Mouse (Mus musculus) v-Abl transformed pro-B cells (cell line): Measurements from ENCODE around the gene Myom3.

Experiments
- in situ Hi-C, 2 experiments: fragments of 400-800 bp; cut with MboI; formaldehyde crosslinking; loops; one replicate each; pipeline ENCODE4 v1.15.1; 2025; ENCODE audit not compliant: unreplicated experiment in 2 of 2

Myom3 gene

GRCm38 (mm10) chr4:135758825-135759224 lies 690 bp upstream of the Myom3 start:
- in situ Hi-C loops, result no loop called here

- in situ Hi-C loops, result no loop called here
Observed at GRCm38 (mm10) chr4:135761048-135761447, 1.5 kb downstream of the Myom3 start.

DNA sequence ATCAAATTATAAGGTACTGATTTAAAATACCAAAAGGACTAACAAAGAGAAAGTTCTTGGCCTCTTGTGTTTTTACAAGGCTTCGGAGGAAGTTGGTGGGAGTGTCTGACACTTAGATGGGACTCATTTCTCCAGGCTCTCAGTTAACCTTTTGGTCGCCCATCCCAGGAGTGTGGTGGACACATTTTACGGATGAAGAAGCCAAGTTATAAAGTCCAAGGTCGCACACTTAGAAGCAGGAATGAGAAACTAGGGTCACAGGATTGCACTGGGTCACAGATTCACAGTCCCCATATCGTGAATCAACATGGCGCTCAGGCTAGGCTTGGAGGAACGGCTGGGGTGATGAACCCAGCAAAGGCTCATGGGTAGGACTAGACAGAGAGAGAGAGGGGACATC lies 2.1 kb downstream of the Myom3 start:
- in situ Hi-C loops, result no loop called here

GRCm38 (mm10) chr4:135762251-135762906 lies 2.9 kb downstream of the Myom3 start:
- in situ Hi-C loops, result no loop called here

- in situ Hi-C loops, result loop anchor here in 1 of 2 experiments (5.0 kb wide), 1 partner anchor 247 kb away; no protein-coding TSS in a partner anchor
Observed at GRCm38 (mm10) chr4:135764700-135765099, 5.2 kb downstream of the Myom3 start.

- in situ Hi-C loops, result loop anchor here in 1 of 2 experiments (5.0 kb wide), 1 partner anchor 248 kb away; no protein-coding TSS in a partner anchor
Observed at GRCm38 (mm10) chr4:135765707-135766106, 6.2 kb downstream of the Myom3 start.

- in situ Hi-C loops, result loop anchor here in 1 of 2 experiments (5.0 kb wide), 1 partner anchor 250 kb away; no protein-coding TSS in a partner anchor
Observed at GRCm38 (mm10) chr4:135766976-135767375, 7.5 kb downstream of the Myom3 start.

DNA sequence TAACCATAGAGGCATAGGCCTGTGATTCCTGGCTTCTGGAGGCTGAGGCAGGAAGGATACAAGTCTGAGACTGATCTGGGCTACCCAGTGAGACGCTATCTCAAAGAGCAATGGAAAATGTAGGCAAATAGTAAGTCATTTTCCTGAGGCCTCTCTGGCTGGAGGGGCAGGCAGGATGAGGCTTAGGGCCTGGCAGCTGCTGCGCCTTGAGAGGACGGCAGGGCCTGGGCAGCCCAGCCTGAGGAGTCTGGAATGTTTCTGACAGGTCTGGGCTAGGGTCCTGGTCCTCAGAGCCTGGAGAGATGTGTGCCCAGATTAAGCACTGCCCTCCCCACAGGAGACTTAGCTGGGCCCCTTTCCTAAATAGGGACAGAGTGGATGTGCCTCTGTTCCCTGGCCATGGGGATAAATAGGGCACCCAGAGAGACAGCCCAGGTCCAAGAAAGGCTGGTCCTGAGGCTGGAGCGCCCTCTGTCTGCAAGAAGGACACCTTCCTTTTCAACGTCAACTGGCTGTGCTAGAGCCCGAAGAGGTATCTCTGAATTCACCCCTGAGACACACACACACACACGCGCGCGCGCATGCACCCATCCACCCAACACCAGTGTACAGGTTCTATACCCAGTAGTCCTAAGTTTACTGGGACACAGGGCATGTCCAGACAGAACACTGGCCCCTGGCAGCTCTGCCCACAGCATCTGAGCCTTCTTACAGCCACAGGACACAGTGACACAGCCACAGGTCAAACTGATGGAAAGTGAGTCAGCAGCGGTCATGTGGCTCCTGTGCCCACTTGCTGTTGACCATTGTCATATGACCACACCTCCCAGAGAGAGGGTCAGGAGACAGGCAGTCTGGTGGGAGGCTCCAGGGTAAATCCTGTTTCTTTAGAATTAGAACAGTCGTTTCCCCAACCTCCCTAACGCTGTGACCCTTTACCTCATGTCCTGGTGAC lies 9.3 kb downstream of the Myom3 start:
- in situ Hi-C loops, result loop anchor here in 1 of 2 experiments (5.0 kb wide), 1 partner anchor 252 kb away; no protein-coding TSS in a partner anchor

GRCm38 (mm10) chr4:135770611-135771305 lies 11.2 kb downstream of the Myom3 start:
- in situ Hi-C loops, result no loop called here

DNA sequence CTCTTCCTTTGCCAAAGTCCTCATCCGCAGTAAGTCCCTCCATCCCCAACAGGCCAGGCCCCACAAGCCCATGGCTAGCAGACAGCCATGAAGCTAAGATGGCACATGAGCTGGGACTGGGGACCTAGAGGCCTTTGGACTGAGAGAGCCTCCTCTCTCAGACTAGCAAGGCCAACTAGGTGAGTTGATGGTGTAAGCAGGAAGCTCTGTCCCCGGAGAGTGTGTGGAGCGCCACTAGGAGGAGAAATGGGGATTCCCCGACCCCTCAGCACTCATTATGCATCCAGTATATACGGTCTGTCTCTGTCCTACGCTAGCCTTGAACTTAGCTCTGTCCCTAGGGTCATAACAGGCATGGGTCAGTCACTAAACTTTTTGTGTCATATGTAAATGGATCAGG lies 12.1 kb downstream of the Myom3 start:
- in situ Hi-C loops, result no loop called here

DNA sequence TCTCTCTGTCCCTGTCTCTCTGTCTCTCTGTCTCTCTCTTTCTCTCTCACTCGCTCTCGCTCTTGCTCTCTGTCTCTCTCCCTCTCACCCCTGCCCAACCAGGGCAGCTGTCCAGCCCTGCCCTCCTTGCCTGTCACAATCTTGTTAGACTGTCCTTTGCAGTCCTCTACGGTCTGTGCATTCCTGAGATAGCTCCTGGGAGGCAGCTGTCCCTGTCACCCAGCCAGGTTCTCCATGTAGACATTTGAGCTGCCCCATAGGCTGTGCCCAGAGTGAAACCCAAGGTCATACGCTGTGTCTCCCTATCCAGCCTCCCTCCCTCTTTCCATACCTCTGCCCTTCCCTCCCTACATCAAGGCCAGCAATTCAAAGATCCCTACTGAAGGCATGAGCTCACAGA lies 13.2 kb downstream of the Myom3 start:
- in situ Hi-C loops, result no loop called here

DNA sequence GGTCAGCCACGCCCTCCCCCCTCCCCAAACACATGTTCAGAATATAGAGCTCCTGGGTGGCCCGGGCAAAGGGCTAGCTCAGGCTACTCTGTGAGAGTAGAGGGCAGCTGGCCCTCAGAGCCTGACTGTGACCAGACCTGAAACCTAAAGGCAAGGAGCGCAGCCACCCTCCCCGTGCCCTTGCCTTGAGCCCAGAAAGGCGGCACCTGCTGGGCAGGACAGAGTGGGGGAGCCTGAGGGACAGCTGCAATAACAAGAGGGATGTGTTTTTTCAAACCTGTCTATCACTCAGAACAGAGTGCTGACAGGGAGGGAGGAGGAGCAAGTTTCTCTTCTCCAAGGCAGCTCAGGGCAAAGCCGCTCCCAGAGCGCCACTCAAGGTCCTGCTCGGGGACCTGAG lies 15.0 kb downstream of the Myom3 start:
- in situ Hi-C loops, result no loop called here

GRCm38 (mm10) chr4:135776850-135777249 lies 17.3 kb downstream of the Myom3 start:
- in situ Hi-C loops, result no loop called here

DNA sequence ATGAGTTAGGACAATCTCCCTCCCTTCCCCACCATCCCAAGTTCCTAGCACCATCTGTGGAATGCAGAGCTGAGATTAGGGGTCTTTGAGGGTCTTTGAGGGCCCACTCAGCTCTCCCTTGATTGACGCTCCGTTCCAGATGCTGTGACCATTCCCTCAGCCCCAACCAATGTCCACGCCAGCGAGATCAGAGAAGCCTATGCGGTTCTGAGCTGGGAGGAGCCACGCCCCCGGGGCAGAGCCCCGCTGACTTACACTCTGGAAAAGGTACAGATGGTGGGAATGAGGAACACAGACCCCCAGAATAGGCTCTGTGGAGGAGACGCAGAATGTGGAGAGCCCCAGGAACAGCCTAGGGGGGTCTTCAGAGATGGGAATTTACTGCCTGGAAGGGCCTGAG lies 20.1 kb downstream of the Myom3 start:
- in situ Hi-C loops, result no loop called here

- in situ Hi-C loops, result no loop called here
Observed at GRCm38 (mm10) chr4:135780255-135780654, 20.7 kb downstream of the Myom3 start.

DNA sequence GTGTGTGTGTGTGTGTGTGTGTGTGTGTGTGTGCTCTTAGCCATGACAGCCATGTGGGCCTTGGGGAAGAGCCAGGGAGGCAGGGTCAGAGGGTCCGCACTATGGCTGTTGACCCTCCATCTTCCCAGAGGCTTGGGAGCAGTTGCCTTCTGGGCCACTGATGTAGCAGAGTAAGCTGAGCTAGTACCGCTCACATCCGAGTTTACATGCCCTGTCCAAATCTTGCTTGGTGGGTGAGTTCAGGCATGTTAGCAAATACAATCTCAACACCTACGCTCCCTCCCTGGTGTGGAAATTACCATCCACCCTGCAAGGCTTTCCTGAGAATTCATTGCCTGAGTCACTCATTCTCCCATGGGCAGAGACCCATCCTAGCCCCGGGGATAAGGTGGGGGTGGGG lies 21.8 kb downstream of the Myom3 start:
- in situ Hi-C loops, result no loop called here

DNA sequence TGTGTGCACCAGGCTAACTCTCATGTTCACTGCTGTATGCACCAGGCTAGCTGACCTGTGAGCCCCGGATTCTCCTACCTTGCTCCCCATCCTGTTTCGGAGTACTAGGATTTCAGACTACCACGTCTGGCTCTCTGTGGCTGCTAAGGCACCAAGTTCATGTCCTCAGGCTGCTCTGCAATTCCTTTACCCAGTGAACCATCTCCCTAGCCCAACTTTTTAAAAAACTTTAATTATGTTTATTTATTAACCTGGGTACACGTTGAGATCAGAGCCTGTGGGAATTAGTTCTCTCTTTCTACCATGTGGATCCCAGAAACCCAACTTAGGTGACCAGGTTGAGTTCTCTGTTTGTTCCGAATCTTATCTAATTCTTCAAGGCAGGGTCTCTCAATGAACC lies 27.1 kb downstream of the Myom3 start:
- in situ Hi-C loops, result no loop called here

DNA sequence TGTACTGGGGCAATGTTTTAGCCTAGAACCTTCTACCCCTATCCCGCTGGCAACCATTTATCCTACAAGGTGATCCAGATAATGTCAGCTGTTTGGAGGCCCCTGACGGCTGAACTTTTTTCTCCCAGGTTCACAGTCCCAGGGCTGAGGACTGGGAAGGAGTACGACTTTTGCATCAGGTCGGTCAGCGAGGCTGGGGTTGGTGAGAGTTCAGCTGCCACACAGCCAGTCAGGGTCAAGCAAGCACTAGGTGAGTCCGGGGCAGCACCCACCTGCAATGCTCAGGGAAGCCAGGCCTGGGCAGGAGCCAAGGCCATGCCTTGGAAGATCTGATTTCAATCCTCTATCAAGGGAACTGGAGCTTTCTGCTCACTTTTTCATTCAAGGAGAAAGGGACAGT lies 27.8 kb downstream of the Myom3 start:
- in situ Hi-C loops, result no loop called here

DNA sequence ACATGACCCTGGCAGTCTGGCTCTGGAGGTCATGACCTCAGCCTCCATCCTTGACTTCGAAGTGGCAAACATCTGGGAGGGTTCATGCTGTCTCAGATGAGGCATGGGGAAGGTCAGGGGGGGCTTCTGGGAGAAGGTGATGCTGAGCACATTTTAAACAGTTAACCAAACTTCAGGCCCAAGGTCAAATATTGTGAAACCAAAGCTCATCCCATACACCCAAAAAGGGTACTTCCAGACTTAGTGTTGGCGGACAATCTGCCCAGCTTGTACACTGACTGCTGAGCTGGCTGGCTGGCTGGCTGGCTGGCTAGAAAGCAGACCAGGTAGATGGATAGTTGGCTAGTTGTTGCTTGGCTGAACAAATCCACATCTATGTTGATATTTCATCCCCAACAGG lies 29.6 kb downstream of the Myom3 start:
- in situ Hi-C loops, result no loop called here

DNA sequence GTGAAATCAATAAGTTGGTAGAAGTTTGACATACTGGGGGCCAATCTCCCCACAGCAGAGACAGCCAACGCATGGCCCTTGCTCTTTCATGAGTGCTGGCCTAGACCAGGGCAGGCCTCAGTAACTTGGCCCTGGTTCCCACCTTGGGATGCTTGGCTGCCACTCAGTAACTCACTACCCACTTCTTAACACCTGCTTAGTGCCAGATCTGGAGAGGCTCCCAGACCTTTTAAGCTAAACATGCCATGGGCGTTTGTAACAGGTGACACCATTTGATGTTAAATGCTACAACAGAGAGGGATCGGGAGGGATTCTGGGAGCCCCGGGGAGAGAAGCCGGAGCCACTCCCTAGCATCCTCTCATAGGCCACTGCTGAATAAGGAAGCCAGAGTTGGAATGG lies 33.3 kb downstream of the Myom3 start:
- in situ Hi-C loops, result no loop called here

DNA sequence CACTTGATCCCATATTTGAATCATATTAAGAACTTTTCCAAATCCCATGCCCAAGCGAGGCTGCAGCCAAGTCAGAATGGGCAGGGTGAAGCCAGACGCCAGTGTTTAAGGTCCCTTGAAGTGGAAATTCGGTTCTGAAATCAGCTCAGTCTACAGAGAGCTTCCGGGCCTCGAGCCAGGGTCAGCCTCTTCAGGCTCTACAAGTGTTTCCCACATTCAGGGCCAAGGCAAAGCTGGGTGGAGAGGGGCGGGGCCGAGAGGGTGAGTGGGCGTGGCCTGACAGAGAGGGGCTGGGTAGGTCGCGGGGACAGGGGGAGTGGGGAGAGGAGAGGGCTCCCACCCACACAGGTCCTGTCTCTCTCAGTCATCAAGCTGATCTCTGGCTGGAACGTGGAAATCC lies 38.4 kb downstream of the Myom3 start:
- in situ Hi-C loops, result no loop called here
